Mouse (Mus musculus) stomach, embryonic 16.5 days (tissue): ENCODE data around the gene Nelfb. TPM values are rescaled to one million over a fixed set of nuclear protein-coding genes. Genes with fewer than 3 reads are reported as not detected.

Experiments
- polyA plus RNA-seq: library from polyadenylated mRNA; unstranded; fragments of >200 nt; fragmentation: Nextera tagmentation; extraction: Ambion mirVana; gene quantifications from 2 replicates; pipeline ENCODE4 v1.2.1, GENCODE M21; 2015

Nelfb gene
- polyA plus RNA-seq, 1 experiment from 2014 or later: 102 TPM

Other genes starting within 250 kb of the Nelfb start
- 22.0 and 22.1 TPM in 2 replicates for gene Dph7, start 249.1 kb downstream of the Nelfb start, polyA plus RNA-seq
- gene Mrpl41, start 236.4 kb downstream of the Nelfb start, polyA plus RNA-seq: 112 and 119 TPM in 2 replicates
- gene Pnpla7, start 235.5 kb downstream of the Nelfb start, polyA plus RNA-seq: 9.1 and 9.5 TPM in 2 replicates
- 57.2 and 62.0 TPM in 2 replicates for gene Nsmf, start 157.1 kb downstream of the Nelfb start, polyA plus RNA-seq
- 2.5 and 2.6 TPM in 2 replicates for gene Entpd8, start 131.2 kb downstream of the Nelfb start, polyA plus RNA-seq
- gene Noxa1, start 116.3 kb downstream of the Nelfb start, polyA plus RNA-seq: 8.1 and 8.8 TPM in 2 replicates
- gene Nrarp, start 30.7 kb downstream of the Nelfb start, polyA plus RNA-seq: 9.9 and 11.0 TPM in 2 replicates
- gene Tor4a, start 14.6 kb downstream of the Nelfb start, polyA plus RNA-seq: 16.8 and 19.2 TPM in 2 replicates
- 0.06 TPM in 1 of 2 replicates, not detected in the other for gene Stpg3, start 3.1 kb upstream of the Nelfb start, polyA plus RNA-seq
- not detected in 2 replicates for gene Fam166a, start 7.3 kb upstream of the Nelfb start, polyA plus RNA-seq
- gene Tubb4b, start 13.2 kb upstream of the Nelfb start, polyA plus RNA-seq: 631 and 720 TPM in 2 replicates
- gene Slc34a3, start 22.9 kb upstream of the Nelfb start, polyA plus RNA-seq: 0.71 and 1.1 TPM in 2 replicates
- gene Rnf224, start 25.3 kb upstream of the Nelfb start, polyA plus RNA-seq: 0.23 and 0.64 TPM in 2 replicates
- gene Rnf208, start 30.8 kb upstream of the Nelfb start, polyA plus RNA-seq: 11.3 and 14.2 TPM in 2 replicates
- 66.0 and 120 TPM in 2 replicates for gene Cysrt1, start 31.0 kb upstream of the Nelfb start, polyA plus RNA-seq
- 10.1 and 12.8 TPM in 2 replicates for gene AL732309.1, start 35.4 kb upstream of the Nelfb start, polyA plus RNA-seq
- 19.5 and 20.2 TPM in 2 replicates for gene Tmem203, start 44.0 kb upstream of the Nelfb start, polyA plus RNA-seq
- 17.9 and 19.0 TPM in 2 replicates for gene Tprn, start 51.1 kb upstream of the Nelfb start, polyA plus RNA-seq
- 199 TPM in 2 replicates for gene Ssna1, start 60.9 kb upstream of the Nelfb start, polyA plus RNA-seq
- 123 and 134 TPM in 2 replicates for gene Anapc2, start 61.0 kb upstream of the Nelfb start, polyA plus RNA-seq
- not detected in 2 replicates for gene Tmem210, start 76.7 kb upstream of the Nelfb start, polyA plus RNA-seq
- gene Lrrc26, start 78.4 kb upstream of the Nelfb start, polyA plus RNA-seq: 14.3 and 20.3 TPM in 2 replicates
- gene Grin1, start 107.7 kb upstream of the Nelfb start, polyA plus RNA-seq: 2.0 and 2.3 TPM in 2 replicates
- gene Man1b1, start 120.8 kb upstream of the Nelfb start, polyA plus RNA-seq: 46.0 and 47.0 TPM in 2 replicates
- gene Dpp7, start 144.9 kb upstream of the Nelfb start, polyA plus RNA-seq: 23.8 and 26.8 TPM in 2 replicates
- gene Uap1l1, start 154.2 kb upstream of the Nelfb start, polyA plus RNA-seq: 34.8 and 40.0 TPM in 2 replicates
- 30.7 and 35.9 TPM in 2 replicates for gene Sapcd2, start 160.8 kb upstream of the Nelfb start, polyA plus RNA-seq
- gene Entpd2, start 184.4 kb upstream of the Nelfb start, polyA plus RNA-seq: 16.6 and 19.4 TPM in 2 replicates
- gene Npdc1, start 187.9 kb upstream of the Nelfb start, polyA plus RNA-seq: 54.9 and 66.1 TPM in 2 replicates
- 0.19 TPM in 1 of 2 replicates, not detected in the other for gene Fut7, start 211.8 kb upstream of the Nelfb start, polyA plus RNA-seq
- gene Abca2, start 217.2 kb upstream of the Nelfb start, polyA plus RNA-seq: 4.0 and 4.6 TPM in 2 replicates
- gene Clic3, start 245.3 kb upstream of the Nelfb start, polyA plus RNA-seq: 60.5 and 113 TPM in 2 replicates
- 44.1 and 49.4 TPM in 2 replicates for gene Paxx, start 249.6 kb upstream of the Nelfb start, polyA plus RNA-seq